ENCODE assay signal across 8 mouse cellular contexts in the genomic region with DNA sequence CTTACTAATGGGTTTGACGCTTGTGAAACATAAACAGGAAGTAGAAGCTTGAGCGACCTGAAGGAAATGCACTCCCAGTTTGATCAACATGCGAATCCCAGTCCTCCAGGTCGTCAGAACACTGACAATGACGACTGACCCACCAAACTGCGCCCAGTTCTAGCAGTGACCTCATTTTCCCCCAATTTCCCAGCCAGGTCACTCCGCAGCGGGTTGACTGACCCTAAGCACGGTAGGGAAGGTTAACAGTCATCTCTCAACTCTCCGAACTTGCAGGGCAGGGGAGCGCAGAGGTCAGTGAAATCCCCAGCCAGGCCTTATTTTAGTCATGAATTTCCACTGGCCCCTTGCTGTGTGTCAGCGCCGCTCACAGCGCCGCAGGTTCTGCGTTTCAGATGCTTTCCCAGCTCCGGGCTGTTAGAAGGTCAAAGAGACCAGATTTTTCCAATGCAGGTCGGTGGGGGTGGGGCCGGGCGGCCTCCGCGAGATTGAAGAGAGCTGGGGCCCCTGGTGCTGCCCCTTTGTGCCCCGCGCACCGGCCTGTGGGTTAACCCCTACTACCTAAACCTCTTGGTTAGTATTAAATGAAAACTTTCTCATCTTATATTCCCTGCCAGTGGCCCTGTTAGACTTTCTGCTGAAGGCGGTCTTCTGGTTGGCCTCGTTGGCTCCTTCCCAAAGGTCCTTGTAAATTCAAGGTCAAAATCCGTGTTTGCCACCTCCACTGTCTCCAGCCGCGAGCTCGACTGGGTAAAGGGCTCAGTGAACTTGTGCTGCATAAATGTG. TPM values are rescaled to one million over a fixed set of nuclear protein-coding genes. Genes with fewer than 3 reads are reported as not detected.
DNase-seq lines count a peak whose midpoint lies in the region; ATAC-seq lines count a peak whose summit lies in the region.

No protein-coding gene starts in this region.

- H3K9me3 ChIP-seq in forebrain, embryonic 14.5 days (replicated peaks; ENCODE audit: control insufficient read depth, low read length): no peaks in the 10 kb centered on the region
- H3K9me3 ChIP-seq in megakaryocyte, embryonic 14.5 days: no peaks in the 10 kb centered on the region

- no peaks in the 10 kb centered on the region for H3K27me3 ChIP-seq in forebrain, embryonic 14.5 days (replicated peaks; ENCODE audit: control insufficient read depth, insufficient read depth, low read length)
- H3K27me3 ChIP-seq in megakaryocyte, embryonic 14.5 days (replicated peaks): no peaks in the 10 kb centered on the region

- peaks cover 16% of the 10 kb centered on the region; the same call in 1 of the 2 replicates for H3K4me1 ChIP-seq in forebrain, embryonic 14.5 days (ENCODE audit: control insufficient read depth, insufficient read depth, low read length)
- peaks cover 43% of the 10 kb centered on the region for H3K4me1 ChIP-seq in megakaryocyte, embryonic 14.5 days

- DNase-seq in adrenal gland, postnatal 4 days (ENCODE audit: low spot score in 2 of 2): peak; percentile 43 to 50
- no peak for DNase-seq in forebrain, embryonic 14.5 days (ENCODE audit: low spot score)
- DNase-seq in heart, postnatal 4 days: peak; percentile 74
- peak; percentile 57 for DNase-seq in left cerebral cortex, adult 11 months (ENCODE audit: low spot score)
- DNase-seq in spleen, adult 18-20 months: peak; percentile 34 to 50
- no peak for DNase-seq in MN1 (ENCODE audit: low spot score)

- H3K36me3 ChIP-seq in forebrain, embryonic 14.5 days (ENCODE audit: control insufficient read depth, insufficient read depth, low read length): no peaks in the 10 kb centered on the region
- H3K36me3 ChIP-seq in megakaryocyte, embryonic 14.5 days (replicated peaks; ENCODE audit: low read length): peaks cover 13% of the 10 kb centered on the region

- H3K4me3 ChIP-seq in forebrain, embryonic 14.5 days (ENCODE audit: low read depth, low read length): peak overlapping the region; percentile 52
- H3K4me3 ChIP-seq in megakaryocyte, embryonic 14.5 days (replicated peaks): peak overlapping the region; percentile 93

- WGBS in forebrain, embryonic 14.5 days: 3% methylated on average over 31 of the region's 31 CpGs

- H3K4me2 ChIP-seq in forebrain, embryonic 14.5 days (ENCODE audit: low read length): peak overlapping the region; percentile 100

- peak overlapping the region; percentile 71; the same call in 1 of the 2 replicates for H3K9ac ChIP-seq in forebrain, embryonic 14.5 days (ENCODE audit: low read length)

- peak; percentile 21 for ATAC-seq in CD4-positive, CD25-positive, alpha-beta regulatory T cell, adult 4 months
- ATAC-seq in forebrain, embryonic 14.5 days: no peak

- peak overlapping the region; percentile 89 for H3K27ac ChIP-seq in forebrain, embryonic 14.5 days (ENCODE audit: low read depth, low read length)

RNA-seq across cellular contexts. Expression of gene Bhlhe40, which starts 1.8 kb away (rescaled TPM):
- 10 to 100 TPM; 49.7 to 91.7 TPM for polyA plus RNA-seq in CD4-positive, CD25-positive, alpha-beta regulatory T cell, adult 4 months (2017; shearing (Covaris generic))
- total RNA-seq in adrenal gland, postnatal 4 days (2021): 10 to 100 TPM; 44.4 to 48.6 TPM
- 5.0 and 6.7 TPM in 2 replicates for polyA plus RNA-seq in forebrain, embryonic 14.5 days (2014; fragmentation: Nextera tagmentation; extraction: Ambion mirVana)
- total RNA-seq in heart, postnatal 4 days (2021): 10 to 100 TPM; 59.9 to 74.1 TPM
- 12.0 and 24.0 TPM in 2 replicates for polyA plus RNA-seq in megakaryocyte, embryonic 14.5 days (2012; ENCODE audit: insufficient read depth, low replicate concordance)

Comparison
In these comparisons a context has a peak if more than half of its experiments do, and no peak if none do; other contexts are left out.
1. DNase-seq: peak in adrenal gland, postnatal 4 days (2 of 2), heart, postnatal 4 days (single experiment), left cerebral cortex, adult 11 months (single experiment) and spleen, adult 18-20 months (2 of 2); none in forebrain, embryonic 14.5 days (single experiment) and MN1 (single experiment).